ENCODE assay signal across 16 mouse cellular contexts in the genomic region with DNA sequence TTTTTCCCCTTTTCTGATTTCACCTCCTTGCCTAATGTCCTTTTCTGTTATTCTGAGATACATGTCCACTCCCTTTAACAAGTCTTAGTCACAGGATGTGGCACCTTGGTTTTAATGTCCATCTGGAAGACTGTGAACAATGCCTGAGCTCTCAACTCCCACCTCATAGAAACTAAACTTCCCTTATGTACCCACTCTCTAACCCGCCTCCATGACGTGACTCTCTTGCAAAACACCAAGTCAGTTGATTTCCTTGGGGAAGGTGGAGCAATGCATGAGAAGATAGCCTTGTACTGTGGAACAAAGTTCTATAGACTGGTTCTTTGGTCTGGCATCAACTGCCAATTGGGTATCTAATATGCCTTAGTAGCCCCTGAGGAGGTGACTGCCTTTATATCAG. TPM values are rescaled to one million over a fixed set of nuclear protein-coding genes. Genes with fewer than 3 reads are reported as not detected.
DNase-seq lines count a peak whose midpoint lies in the region; ATAC-seq lines count a peak whose summit lies in the region.
"Had no signal": no experiment of that assay in that cellular context is flagged by ENCODE, and none has a peak within 500 bp of the region (broad histone marks: within the 10 kb centered on the region; RNA-seq: fewer than 3 reads in every experiment).

No protein-coding gene starts in this region.

- DNase-seq in heart, adult 18-20 months = peak; percentile 34 to 37
- DNase-seq in heart, postnatal 25 days (ENCODE audit: low spot score) = no peak
- DNase-seq in 416B (ENCODE audit: low read depth) = peak; percentile 93
- peak; percentile 56 for DNase-seq in c-Kit-positive CD71-negative TER-119-negative erythroid progenitor cells, embryonic 14.5 days (ENCODE audit: low read depth)
- no peak for DNase-seq in T-cell, adult 2 months (ENCODE audit: low spot score)
- DNase-seq in adrenal gland, adult 18-20 months (ENCODE audit: low spot score in 2 of 2) = no peak
- no peak for DNase-seq in layer of hippocampus, postnatal 10 days (ENCODE audit: low spot score in 2 of 2)
- DNase-seq: adrenal gland, postnatal 25 days; cerebellum, postnatal 25 days; forebrain, postnatal 0 days; kidney, adult 11 months; kidney, postnatal 10 days; layer of hippocampus, postnatal 36 days; liver, embryonic 13.5 days; thymus, adult 18-20 months had no signal

- ATAC-seq in megakaryocyte, adult 5-6 weeks (ENCODE audit: poor library complexity, severe bottlenecking) = peak; percentile 84
- ATAC-seq: forebrain, postnatal 0 days had no signal

- intact Hi-C loops in heart, postnatal 25 days (cut with DNase I) = no loop called here

RNA-seq across cellular contexts. Expression of gene Ptprc, which starts 16.6 kb away (rescaled TPM):
- 10 to 100 TPM in 1 of 2 experiments, 1 to 10 TPM in 1; 4.2 to 18.7 TPM for total RNA-seq in heart, adult 18-20 months (2021)
- 1 to 10 TPM; 4.1 to 6.0 TPM for total RNA-seq in heart, postnatal 25 days (2021)
- 547 TPM in 2 replicates for total RNA-seq in megakaryocyte, adult 5-6 weeks (2015)
- total RNA-seq in megakaryocyte, adult 5-6 weeks (2017) = 704 and 786 TPM in 2 replicates
- 10 to 100 TPM in 1 of 2 experiments, 1 to 10 TPM in 1; 7.2 to 11.9 TPM for total RNA-seq in adrenal gland, adult 18-20 months (2021)
- 1 to 10 TPM; 2.3 to 2.6 TPM for total RNA-seq in layer of hippocampus, postnatal 10 days (2021)

Comparison
In these comparisons a context has a peak if more than half of its experiments do, and no peak if none do; other contexts are left out.
1. DNase-seq: peak in heart, adult 18-20 months (2 of 2), 416B (single experiment) and c-Kit-positive CD71-negative TER-119-negative erythroid progenitor cells, embryonic 14.5 days (single experiment); none in heart, postnatal 25 days (single experiment), T-cell, adult 2 months (single experiment), adrenal gland, adult 18-20 months (0 of 2) and layer of hippocampus, postnatal 10 days (0 of 2).
2. RNA of gene Ptprc, which starts 16.6 kb away (total RNA-seq): 547 to 786 TPM in megakaryocyte, adult 5-6 weeks; 4.2 to 18.7 TPM in heart, adult 18-20 months, 7.2 to 11.9 TPM in adrenal gland, adult 18-20 months, 4.1 to 6.0 TPM in heart, postnatal 25 days and 2.3 to 2.6 TPM in layer of hippocampus, postnatal 10 days; every median in the first group is over 10 times any median in the second.